In the genomic region with DNA sequence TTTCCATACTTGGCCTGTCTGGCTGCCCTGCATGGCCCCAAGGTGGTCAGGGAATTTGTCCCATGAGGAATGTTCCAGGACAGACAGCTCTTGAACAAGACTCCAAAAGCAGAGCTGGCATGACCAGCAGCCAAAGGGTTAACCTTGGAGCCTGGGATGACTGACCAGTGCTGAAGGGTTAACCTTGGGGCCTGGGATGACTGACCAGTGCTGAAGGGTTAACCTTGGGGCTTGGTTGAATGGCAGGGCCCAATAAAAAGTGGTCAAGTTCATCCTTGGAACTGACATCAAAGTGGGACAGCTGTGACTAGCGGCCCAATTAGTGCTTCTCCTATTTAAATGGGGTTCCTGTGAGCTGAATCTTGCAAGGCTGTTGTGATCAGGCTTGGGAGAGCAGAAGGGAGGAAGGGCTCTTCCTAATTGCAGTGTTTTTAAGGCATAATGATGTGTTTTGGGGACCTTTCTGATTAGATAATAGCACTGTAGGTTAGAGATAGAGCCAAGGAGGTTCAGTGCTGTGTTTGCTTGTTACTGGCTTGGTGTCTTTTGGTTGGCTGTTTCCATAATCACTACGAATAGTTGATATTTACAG, we compare ENCODE assay signal across 15 mouse cellular contexts.
DNase-seq lines count a peak whose midpoint lies in the region; ATAC-seq lines count a peak whose summit lies in the region.
"Had no signal": no experiment of that assay in that cellular context is flagged by ENCODE, and none has a peak within 500 bp of the region (broad histone marks: within the 10 kb centered on the region; RNA-seq: fewer than 3 reads in every experiment).

No protein-coding gene starts in this region.

- peaks cover 46% of the 10 kb centered on the region for H3K4me1 ChIP-seq in forebrain, embryonic 15.5 days

- 28% methylated on average over 2 of the region's 2 CpGs for WGBS in forebrain, embryonic 15.5 days

- no peak for ATAC-seq in forebrain, embryonic 15.5 days (replicated peaks)

- no peak overlapping the region for H3K4me3 ChIP-seq in forebrain, embryonic 15.5 days
- H3K4me3 ChIP-seq: embryonic facial prominence, embryonic 13.5 days; heart, embryonic 12.5 days; liver, embryonic 13.5 days had no signal

- peak; percentile 44 for DNase-seq in testis, postnatal 10 days (ENCODE audit: low spot score)
- DNase-seq in testis, postnatal 14 days (ENCODE audit: low spot score): no peak
- peak; percentile 55 for DNase-seq in brain, adult 2 months (ENCODE audit: low read depth, low spot score)
- no peak for DNase-seq in spleen, adult 18-20 months
- DNase-seq in gastrocnemius, adult 18-20 months (ENCODE audit: low spot score): no peak
- DNase-seq in heart, adult 9 months (ENCODE audit: low spot score in 2 of 2): no peak
- DNase-seq: heart, postnatal 14 days; kidney, postnatal 4 days; liver, embryonic 13.5 days; lung, embryonic 14.5 days; lung, postnatal 4 days had no signal

- no peak overlapping the region for H3K4me2 ChIP-seq in forebrain, embryonic 15.5 days (replicated peaks)
- H3K4me2 ChIP-seq: embryonic facial prominence, embryonic 13.5 days; heart, embryonic 12.5 days; hindbrain, embryonic 14.5 days; liver, embryonic 13.5 days; lung, embryonic 14.5 days had no signal

- H3K9ac ChIP-seq in forebrain, embryonic 15.5 days (replicated peaks): no peak overlapping the region
- H3K9ac ChIP-seq: embryonic facial prominence, embryonic 13.5 days; heart, embryonic 12.5 days; hindbrain, embryonic 14.5 days; liver, embryonic 13.5 days; lung, embryonic 14.5 days had no signal

- H3K27ac ChIP-seq in forebrain, embryonic 15.5 days (replicated peaks): peak overlapping the region; percentile 46
- H3K27ac ChIP-seq: embryonic facial prominence, embryonic 13.5 days; hindbrain, embryonic 14.5 days; liver, embryonic 13.5 days had no signal

- no peaks in the 10 kb centered on the region for H3K27me3 ChIP-seq in forebrain, embryonic 15.5 days
- H3K27me3 ChIP-seq: embryonic facial prominence, embryonic 13.5 days; heart, embryonic 12.5 days; liver, embryonic 13.5 days had no signal

- no peaks in the 10 kb centered on the region for H3K9me3 ChIP-seq in forebrain, embryonic 15.5 days
- H3K9me3 ChIP-seq: embryonic facial prominence, embryonic 13.5 days; heart, embryonic 12.5 days; liver, embryonic 13.5 days had no signal

- no peaks in the 10 kb centered on the region for H3K36me3 ChIP-seq in forebrain, embryonic 15.5 days
- H3K36me3 ChIP-seq: embryonic facial prominence, embryonic 13.5 days; heart, embryonic 12.5 days; liver, embryonic 13.5 days had no signal

Comparison
In these comparisons a context has a peak if more than half of its experiments do, and no peak if none do; other contexts are left out.
1. DNase-seq: peak in testis, postnatal 10 days (single experiment) and brain, adult 2 months (single experiment); none in testis, postnatal 14 days (single experiment), spleen, adult 18-20 months (0 of 2), gastrocnemius, adult 18-20 months (single experiment) and heart, adult 9 months (0 of 2).